Mouse (Mus musculus) liver, postnatal 0 days (tissue): ENCODE data around the gene Gsap. TPM values are rescaled to one million over a fixed set of nuclear protein-coding genes. Genes with fewer than 3 reads are reported as not detected.
A peak's percentile ranks its signal among the peaks of the same experiment; 100 is the strongest.

Experiments
- ATAC-seq: fragments of 200-750 bp; cut with Nextera tagmentation; 2 replicates; pipeline ENCODE4 v1.8.0; 2017; ENCODE audit warnings: mild to moderate bottlenecking, moderate library complexity
- DNase-seq: peaks from one replicate; pipeline ENCODE4 v3.0.0-alpha.2; 2016
- H3K27ac ChIP-seq: fragments of 300-500 bp; sonication (generic); 2 replicates; pipeline ENCODE4 v1.5.1; 2014; ENCODE audit warnings: antibody characterized with exemption, moderate library complexity, mild to moderate bottlenecking, low read depth
- H3K27me3 ChIP-seq: fragments of 300-500 bp; sonication (generic); 2 replicates; pipeline ENCODE4 v1.6.1; 2014; ENCODE audit warnings: low read length, control low read depth, mixed read lengths; ENCODE audit not compliant: insufficient read depth
- H3K36me3 ChIP-seq: fragments of 300-500 bp; sonication (generic); replicated peaks from 2 replicates; pipeline ENCODE4 v1.6.1; 2014; ENCODE audit warnings: mild to moderate bottlenecking, control low read depth, low read length, moderate library complexity, mixed read lengths; ENCODE audit not compliant: insufficient read depth
- H3K4me1 ChIP-seq: fragments of 300-500 bp; sonication (generic); 2 replicates; pipeline ENCODE4 v1.6.1; 2014; ENCODE audit warnings: antibody characterized with exemption, mild to moderate bottlenecking, control low read depth; ENCODE audit not compliant: insufficient read depth
- H3K4me2 ChIP-seq: fragments of 300-500 bp; sonication (generic); 2 replicates; pipeline ENCODE4 v1.6.1; 2014; ENCODE audit warnings: low read depth, mild to moderate bottlenecking, low read length, moderate library complexity, mixed read lengths
- H3K4me3 ChIP-seq: fragments of 300-500 bp; sonication (generic); 2 replicates; pipeline ENCODE4 v1.5.1; 2014; ENCODE audit warnings: low read depth, low read length
- H3K9ac ChIP-seq: fragments of 300-500 bp; sonication (generic); replicated peaks from 2 replicates; pipeline ENCODE4 v1.6.1; 2014; ENCODE audit warnings: mild to moderate bottlenecking, moderate library complexity
- H3K9me3 ChIP-seq: fragments of 300-500 bp; sonication (generic); 2 replicates; pipeline ENCODE4 v1.6.1; 2016; ENCODE audit warnings: mild to moderate bottlenecking, control low read depth, low read length, mixed read lengths
- CTCF ChIP-seq: sonication (generic); IDR thresholded peaks from 2 replicates; pipeline ENCODE4 v1.5.1; 2016; ENCODE audit warnings: antibody characterized with exemption, low read depth
- EP300 ChIP-seq: IDR thresholded peaks from 2 replicates; pipeline ENCODE4 v1.6.1; 2016; ENCODE audit warnings: antibody characterized with exemption, low read depth, mild to moderate bottlenecking
- WGBS: fragments of 180-500 bp; shearing (Covaris S2); extraction: QIAGEN DNeasy Blood & Tissue Kit; methylation state at CpG from one replicate; pipeline ENCODE4 v1.1.7; 2014; ENCODE audit not compliant: insufficient replicate concordance; 5-methylcytosine and 5-hydroxymethylcytosine counted together
- polyA plus RNA-seq: library from polyadenylated mRNA; unstranded; fragments of >200 nt; fragmentation: Nextera tagmentation; extraction: Ambion mirVana; gene quantifications from 2 replicates; pipeline ENCODE4 v1.2.1, GENCODE M21; 2015

The Gsap gene
- polyA plus RNA-seq, 1 experiment from 2014 or later: 2.9 TPM

DNA sequence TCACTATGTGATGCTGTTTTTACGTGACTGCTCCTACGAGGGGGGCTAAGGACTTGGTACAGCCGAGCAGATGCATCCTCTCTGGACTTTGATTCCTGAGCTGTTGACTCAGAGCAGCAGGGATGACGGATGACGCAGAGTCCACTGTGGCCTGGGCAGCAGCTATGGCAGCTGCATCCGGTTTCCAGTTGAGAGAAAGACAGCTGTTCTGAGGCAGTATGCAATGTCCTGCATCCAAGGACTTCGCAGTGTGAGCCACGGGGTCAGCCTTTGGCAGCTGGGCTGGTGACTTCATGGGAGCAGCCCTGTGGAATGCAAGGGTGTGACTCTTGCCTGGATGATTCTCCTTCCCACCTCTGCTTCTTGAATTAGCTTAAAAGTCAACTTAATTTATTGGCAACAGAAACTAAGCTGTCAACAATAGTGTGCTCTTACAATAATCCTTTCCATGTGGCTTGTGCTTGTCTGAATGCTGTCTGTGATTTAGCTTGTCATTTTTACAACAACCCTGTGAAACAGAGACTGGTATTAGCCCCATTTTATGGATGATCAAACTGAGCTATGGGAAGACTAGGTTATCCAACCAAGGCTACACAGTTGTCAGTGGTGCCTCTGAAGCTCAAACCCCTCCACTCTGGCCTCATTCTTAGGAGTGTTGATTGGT lies 41.4 kb upstream of the Gsap start:
- no peaks in the 10 kb centered on the region for H3K36me3 ChIP-seq
- 21% methylated on average over 8 of the region's 8 CpGs for WGBS
- H3K27me3 ChIP-seq: no peaks in the 10 kb centered on the region
- peak; percentile 92 for ATAC-seq
- peak; percentile 27 for DNase-seq
- H3K4me1 ChIP-seq: no peaks in the 10 kb centered on the region
- no peak overlapping the region for H3K4me2 ChIP-seq
- TF ChIP-seq CTCF (no peak), EP300 (no peak)
- no peaks in the 10 kb centered on the region for H3K9me3 ChIP-seq
- no peak overlapping the region for H3K27ac ChIP-seq
- no peak overlapping the region for H3K9ac ChIP-seq
- no peak overlapping the region for H3K4me3 ChIP-seq

DNA sequence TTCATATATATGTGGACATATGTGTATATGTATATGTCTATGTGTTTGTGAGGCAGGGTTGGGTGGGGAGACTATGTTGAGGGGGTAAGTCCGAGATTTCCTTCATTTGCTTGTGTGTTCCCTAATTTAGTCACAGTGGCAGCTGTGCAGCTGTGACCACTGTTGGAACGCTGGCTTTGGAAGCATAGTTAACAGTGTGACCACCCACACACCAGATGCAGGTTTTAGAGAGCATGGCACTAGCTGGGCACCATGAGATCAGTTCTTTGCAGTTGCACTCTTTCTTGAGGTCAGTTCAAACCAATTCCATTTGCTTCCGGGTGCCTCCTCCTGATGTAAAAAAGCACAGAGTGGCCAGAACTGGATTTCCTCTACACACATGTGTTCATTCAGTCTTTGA lies 37.7 kb upstream of the Gsap start:
- ATAC-seq: no peak
- Histone ChIP-seq H3K9ac (no peak overlapping the region), H3K27ac (no peak overlapping the region), H3K4me2 (no peak overlapping the region), H3K4me3 (no peak overlapping the region), H3K27me3 (no peaks in the 10 kb centered on the region), H3K4me1 (no peaks in the 10 kb centered on the region), H3K9me3 (no peaks in the 10 kb centered on the region), H3K36me3 (no peaks in the 10 kb centered on the region)
- 80% methylated on average over 3 of the region's 3 CpGs for WGBS
- TF ChIP-seq CTCF: no peak
- DNase-seq: no peak

DNA sequence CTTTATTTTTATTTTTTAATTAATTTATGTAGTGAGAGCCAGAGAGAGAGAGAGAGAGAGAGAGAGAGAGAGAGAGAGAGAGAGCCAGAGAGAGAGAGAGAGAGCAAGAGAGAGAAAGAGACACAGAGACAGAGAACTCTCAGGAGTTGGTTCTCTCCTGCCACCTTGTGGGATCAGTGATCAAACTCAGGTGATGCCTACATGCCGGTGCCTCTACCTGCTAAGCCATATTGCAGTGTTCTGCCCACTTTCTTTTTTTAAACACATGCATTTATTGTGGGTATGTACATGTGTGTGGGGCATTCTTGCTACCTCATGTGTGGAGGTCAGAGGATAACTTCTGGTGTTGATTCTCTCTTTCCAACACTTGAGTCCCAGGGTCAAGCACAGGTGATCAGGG lies 32.4 kb upstream of the Gsap start:
- Histone ChIP-seq H3K36me3 (no peaks in the 10 kb centered on the region), H3K9me3 (0 out of 2 replicates have a peak, but pooled peaks cover 5% of the 10 kb centered on the region), H3K27ac (no peak overlapping the region), H3K27me3 (no peaks in the 10 kb centered on the region), H3K4me2 (no peak overlapping the region), H3K4me3 (no peak overlapping the region), H3K9ac (no peak overlapping the region), H3K4me1 (no peaks in the 10 kb centered on the region)
- WGBS: 59% methylated on average over 1 of the region's 1 CpGs
- no peak for ATAC-seq
- TF ChIP-seq EP300: no peak
- peak; percentile 40 for TF ChIP-seq CTCF
- DNase-seq: no peak

DNA sequence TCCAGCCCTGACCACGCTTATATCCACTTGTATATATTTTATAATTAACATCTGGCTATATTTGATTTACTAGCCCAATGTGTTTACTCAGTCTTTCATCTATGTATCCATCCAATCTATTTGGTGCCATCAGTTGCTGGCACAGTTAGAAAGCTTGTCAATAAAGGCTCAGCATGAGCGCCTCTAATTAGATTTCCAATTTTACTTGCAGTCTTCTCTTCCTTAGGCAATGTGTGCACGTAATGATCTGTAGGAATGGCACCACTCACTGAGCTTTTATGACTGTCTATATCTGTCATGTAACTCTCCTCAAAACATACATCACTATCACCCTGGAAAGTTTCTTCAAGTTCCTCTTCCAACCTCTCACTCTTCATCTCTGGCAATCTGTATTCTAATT lies 29.3 kb upstream of the Gsap start:
- 85% methylated on average over 3 of the region's 3 CpGs for WGBS
- Histone ChIP-seq H3K27me3 (no peaks in the 10 kb centered on the region), H3K9ac (no peak overlapping the region), H3K4me3 (no peak overlapping the region), H3K36me3 (no peaks in the 10 kb centered on the region), H3K27ac (no peak overlapping the region), H3K4me1 (no peaks in the 10 kb centered on the region), H3K9me3 (0 out of 2 replicates have a peak, but pooled peaks cover 5% of the 10 kb centered on the region), H3K4me2 (no peak overlapping the region)
- DNase-seq: no peak
- no peak for TF ChIP-seq CTCF
- TF ChIP-seq EP300: no peak
- no peak for ATAC-seq

DNA sequence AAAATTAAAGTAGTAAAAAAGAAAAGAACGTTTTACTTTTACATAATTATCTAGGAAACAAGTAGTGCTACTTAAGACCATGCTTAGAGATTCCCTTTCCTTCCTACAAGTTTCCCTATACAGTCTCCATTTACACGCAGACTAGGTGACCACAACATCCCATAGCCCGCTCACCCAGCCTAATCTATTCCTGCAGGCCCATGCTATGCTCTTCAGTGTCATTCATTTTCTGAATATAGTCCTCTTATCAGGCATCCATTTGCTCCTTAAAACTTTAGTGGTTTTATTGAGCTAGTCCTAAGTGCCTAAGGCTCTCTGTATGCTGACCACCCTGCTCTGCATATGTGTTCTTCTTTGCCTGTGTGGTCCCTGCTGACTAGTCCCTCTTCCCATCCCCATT lies 26.5 kb upstream of the Gsap start:
- H3K9ac ChIP-seq: no peak overlapping the region
- 0 out of 2 replicates have a peak, but pooled peaks cover 5% of the 10 kb centered on the region for H3K9me3 ChIP-seq
- no peaks in the 10 kb centered on the region for H3K36me3 ChIP-seq
- no peak overlapping the region for H3K4me3 ChIP-seq
- H3K4me1 ChIP-seq: no peaks in the 10 kb centered on the region
- no peak overlapping the region for H3K4me2 ChIP-seq
- H3K27me3 ChIP-seq: no peaks in the 10 kb centered on the region
- TF ChIP-seq CTCF (no peak), EP300 (no peak)
- WGBS: 45% methylated on average over 3 of the region's 3 CpGs
- no peak for ATAC-seq
- no peak overlapping the region for H3K27ac ChIP-seq
- DNase-seq: no peak

DNA sequence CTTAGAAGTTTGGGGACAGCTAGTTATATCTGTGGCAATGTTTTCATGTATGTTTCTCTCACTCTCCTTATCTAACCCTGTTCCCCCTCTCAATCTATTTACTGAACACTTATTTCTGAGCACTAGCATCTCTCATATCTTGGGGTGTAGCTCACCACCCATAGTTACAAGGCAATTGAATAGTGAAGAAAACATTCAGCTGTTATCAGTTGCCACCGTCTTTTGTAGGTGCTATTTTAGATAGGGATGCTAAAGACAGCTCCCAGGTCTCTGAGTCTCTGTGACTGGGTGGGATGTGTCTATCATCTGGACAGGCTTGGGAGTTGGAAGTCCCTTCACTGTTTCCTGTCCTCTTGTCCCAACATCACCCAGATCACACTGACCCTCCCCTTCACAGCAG lies 25.3 kb upstream of the Gsap start:
- H3K4me3 ChIP-seq: no peak overlapping the region
- DNase-seq (no peak), ATAC-seq (no peak)
- no peaks in the 10 kb centered on the region for H3K4me1 ChIP-seq
- 32% methylated on average over 1 of the region's 1 CpGs for WGBS
- no peak for TF ChIP-seq EP300
- no peak for TF ChIP-seq CTCF
- 0 out of 2 replicates have a peak, but pooled peaks cover 5% of the 10 kb centered on the region for H3K9me3 ChIP-seq
- no peak overlapping the region for H3K4me2 ChIP-seq
- no peaks in the 10 kb centered on the region for H3K27me3 ChIP-seq
- H3K27ac ChIP-seq: no peak overlapping the region
- H3K9ac ChIP-seq: no peak overlapping the region
- H3K36me3 ChIP-seq: no peaks in the 10 kb centered on the region
